Comparison of ENCODE assay signal across 10 mouse cellular contexts in the genomic region with DNA sequence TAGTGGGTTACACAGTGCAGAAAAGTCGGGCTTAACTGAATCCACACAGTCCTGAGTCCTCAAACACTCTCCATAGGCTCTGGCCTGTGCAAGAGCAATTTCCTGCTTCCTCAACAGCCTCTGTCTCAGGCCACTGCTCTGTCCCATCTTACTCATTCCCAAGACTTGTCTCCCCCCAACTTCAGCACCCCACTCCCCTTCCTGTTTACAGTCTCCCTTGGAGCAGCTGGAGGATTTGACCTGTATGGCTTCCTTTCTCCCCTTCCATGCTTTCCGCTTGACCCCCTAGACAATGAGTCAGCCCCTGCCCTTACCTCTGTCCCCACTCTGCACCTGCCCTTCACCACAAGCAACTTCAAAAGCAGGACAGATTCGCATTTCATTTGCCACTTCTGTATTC.
DNase-seq lines count a peak whose midpoint lies in the region; ATAC-seq lines count a peak whose summit lies in the region.
"Had no signal": no experiment of that assay in that cellular context is flagged by ENCODE, and none has a peak within 500 bp of the region (broad histone marks: within the 10 kb centered on the region; RNA-seq: fewer than 3 reads in every experiment).

No protein-coding gene starts in this region.

- no peaks in the 10 kb centered on the region for H3K9me3 ChIP-seq in heart, embryonic 12.5 days (replicated peaks)
- no peaks in the 10 kb centered on the region for H3K9me3 ChIP-seq in limb, embryonic 12.5 days
- no peaks in the 10 kb centered on the region for H3K9me3 ChIP-seq in limb, embryonic 10.5 days (replicated peaks)
- H3K9me3 ChIP-seq: liver, embryonic 13.5 days; midbrain, embryonic 15.5 days had no signal

- no peak overlapping the region for H3K27ac ChIP-seq in heart, embryonic 12.5 days (ENCODE audit: poor library complexity, severe bottlenecking)
- H3K27ac ChIP-seq in limb, embryonic 12.5 days, result 0 out of 2 replicates have a peak overlapping the region, but pooled peaks have one; percentile 35
- H3K27ac ChIP-seq in limb, embryonic 10.5 days, result no peak overlapping the region
- H3K27ac ChIP-seq: liver, embryonic 13.5 days; midbrain, embryonic 15.5 days had no signal

- H3K27me3 ChIP-seq in heart, embryonic 12.5 days (replicated peaks), result no peaks in the 10 kb centered on the region
- no peaks in the 10 kb centered on the region for H3K27me3 ChIP-seq in limb, embryonic 12.5 days
- H3K27me3 ChIP-seq in limb, embryonic 10.5 days (ENCODE audit: low read depth, poor library complexity, severe bottlenecking), result no peaks in the 10 kb centered on the region
- H3K27me3 ChIP-seq: liver, embryonic 13.5 days; midbrain, embryonic 15.5 days had no signal

- no peak overlapping the region for H3K9ac ChIP-seq in heart, embryonic 12.5 days
- H3K9ac ChIP-seq in limb, embryonic 12.5 days (replicated peaks), result no peak overlapping the region
- H3K9ac ChIP-seq: liver, embryonic 13.5 days; midbrain, embryonic 15.5 days had no signal

- 61% methylated on average over 3 of the region's 3 CpGs for WGBS in heart, embryonic 12.5 days
- 85% methylated on average over 3 of the region's 3 CpGs for WGBS in limb, embryonic 12.5 days
- 84% methylated on average over 3 of the region's 3 CpGs for WGBS in limb, embryonic 10.5 days

- H3K4me3 ChIP-seq in heart, embryonic 12.5 days, result no peak overlapping the region
- no peak overlapping the region for H3K4me3 ChIP-seq in limb, embryonic 12.5 days (replicated peaks)
- H3K4me3 ChIP-seq in limb, embryonic 10.5 days, result no peak overlapping the region
- H3K4me3 ChIP-seq: liver, embryonic 13.5 days; midbrain, embryonic 15.5 days had no signal

- DNase-seq in heart, postnatal 25 days (ENCODE audit: low spot score), result no peak
- DNase-seq in limb, embryonic 10.5 days (ENCODE audit: low spot score), result no peak
- peak; percentile 33 to 40 for DNase-seq in heart, postnatal 10 days
- DNase-seq in lung, postnatal 4 days, result peak; percentile 27 to 55
- no peak for DNase-seq in frontal cortex, adult 2 months (ENCODE audit: extremely low spot score in 1 of 2, low spot score in 1 of 2)
- DNase-seq: liver, embryonic 13.5 days had no signal

- ATAC-seq in heart, embryonic 12.5 days (ENCODE audit: insufficient number of reproducible peaks, low FRiP score), result peak; percentile 25; the same call in 1 of the 2 replicates
- no peak for ATAC-seq in limb, embryonic 12.5 days (ENCODE audit: insufficient number of reproducible peaks, insufficient read depth, low FRiP score, low TSS enrichment, low read depth)
- no peak; the same call in 1 of the 2 replicates for ATAC-seq in granulocyte monocyte progenitor cell, adult 5-6 weeks (replicated peaks; ENCODE audit: poor library complexity, severe bottlenecking)
- ATAC-seq: midbrain, embryonic 15.5 days had no signal

- peaks cover 7% of the 10 kb centered on the region; the same call in 1 of the 2 replicates for H3K4me1 ChIP-seq in heart, embryonic 12.5 days (replicated peaks)
- H3K4me1 ChIP-seq in limb, embryonic 12.5 days (replicated peaks), result no peaks in the 10 kb centered on the region
- no peaks in the 10 kb centered on the region for H3K4me1 ChIP-seq in limb, embryonic 10.5 days
- H3K4me1 ChIP-seq: liver, embryonic 13.5 days; midbrain, embryonic 15.5 days had no signal

- intact Hi-C loops in heart, postnatal 25 days (cut with DNase I), result no loop called here
- intact Hi-C loops in heart, postnatal 10 days (cut with DNase I), result no loop called here

- H3K36me3 ChIP-seq in heart, embryonic 12.5 days, result no peaks in the 10 kb centered on the region
- H3K36me3 ChIP-seq in limb, embryonic 12.5 days, result peaks cover 20% of the 10 kb centered on the region
- H3K36me3 ChIP-seq in limb, embryonic 10.5 days, result peaks cover 22% of the 10 kb centered on the region
- H3K36me3 ChIP-seq: liver, embryonic 13.5 days; midbrain, embryonic 15.5 days had no signal

- H3K4me2 ChIP-seq in heart, embryonic 12.5 days, result no peak overlapping the region
- no peak overlapping the region for H3K4me2 ChIP-seq in limb, embryonic 12.5 days
- H3K4me2 ChIP-seq: liver, embryonic 13.5 days; midbrain, embryonic 15.5 days had no signal

Comparison
In these comparisons a context has a peak if more than half of its experiments do, and no peak if none do; other contexts are left out.
1. DNase-seq: peak in heart, postnatal 10 days (2 of 2) and lung, postnatal 4 days (2 of 2); none in heart, postnatal 25 days (single experiment), limb, embryonic 10.5 days (single experiment) and frontal cortex, adult 2 months (0 of 2).